Mouse (Mus musculus) heart, embryonic 11.5 days (tissue): Measurements from ENCODE around the gene Sycp2. TPM values are rescaled to one million over a fixed set of nuclear protein-coding genes. Genes with fewer than 3 reads are reported as not detected.

Experiments used
- ATAC-seq: fragments of 200-750 bp; cut with Nextera tagmentation; replicated peaks from 2 replicates; pipeline ENCODE4 v1.8.0; 2017; ENCODE audit warnings: moderate library complexity; ENCODE audit not compliant: insufficient number of reproducible peaks, low FRiP score, low TSS enrichment
- H3K27ac ChIP-seq: fragments of 300-500 bp; sonication (generic); 2 replicates; pipeline ENCODE4 v1.5.1; 2014; ENCODE audit warnings: mild to moderate bottlenecking, low read depth, low read length
- H3K27me3 ChIP-seq: fragments of 300-500 bp; sonication (generic); 2 replicates; pipeline ENCODE4 v1.6.1; 2014; ENCODE audit warnings: mild to moderate bottlenecking, low read length, mixed read lengths; ENCODE audit not compliant: control insufficient read depth, insufficient read depth
- H3K36me3 ChIP-seq: fragments of 300-500 bp; sonication (generic); 2 replicates; pipeline ENCODE4 v1.6.1; 2014; ENCODE audit warnings: mild to moderate bottlenecking, low read length, moderate library complexity, mixed read lengths; ENCODE audit not compliant: control insufficient read depth, insufficient read depth
- H3K4me1 ChIP-seq: fragments of 300-500 bp; sonication (generic); 2 replicates; pipeline ENCODE4 v1.6.1; 2014; ENCODE audit warnings: low read length; ENCODE audit not compliant: control insufficient read depth, insufficient read depth
- H3K4me2 ChIP-seq: fragments of 300-500 bp; sonication (generic); 2 replicates; pipeline ENCODE4 v1.6.1; 2014; ENCODE audit warnings: mild to moderate bottlenecking, moderate library complexity
- H3K4me3 ChIP-seq: fragments of 300-500 bp; sonication (generic); 2 replicates; pipeline ENCODE4 v1.5.1; 2014; ENCODE audit warnings: low read depth, low read length
- H3K9ac ChIP-seq: fragments of 300-500 bp; sonication (generic); 2 replicates; pipeline ENCODE4 v1.6.1; 2014; ENCODE audit warnings: mild to moderate bottlenecking, low read depth, low read length, moderate library complexity
- H3K9me3 ChIP-seq: fragments of 300-500 bp; sonication (generic); replicated peaks from 2 replicates; pipeline ENCODE4 v1.6.1; 2016; ENCODE audit warnings: low read length; ENCODE audit not compliant: control insufficient read depth
- WGBS: fragments of 180-500 bp; shearing (Covaris S2); extraction: QIAGEN DNeasy Blood & Tissue Kit; methylation state at CpG from one replicate; pipeline ENCODE4 v1.1.7; 2014; ENCODE audit not compliant: insufficient replicate concordance; 5-methylcytosine and 5-hydroxymethylcytosine counted together
- polyA plus RNA-seq: library from polyadenylated mRNA; unstranded; fragments of >200 nt; fragmentation: Nextera tagmentation; extraction: Ambion mirVana; gene quantifications from 2 replicates; pipeline ENCODE4 v1.2.1, GENCODE M21; 2014

The Sycp2 gene
- polyA plus RNA-seq, 1 experiment from 2014 or later, result 0.16 TPM

GRCm38 (mm10) chr2:178420576-178420975 lies 13.1 kb upstream of the Sycp2 start:
- Histone ChIP-seq H3K27me3 (no peaks in the 10 kb centered on the region), H3K4me2 (no peak overlapping the region), H3K9me3 (peaks cover 3% of the 10 kb centered on the region), H3K36me3 (peaks cover 17% of the 10 kb centered on the region), H3K27ac (peak overlapping the region; percentile 85), H3K4me3 (no peak overlapping the region), H3K9ac (no peak overlapping the region), H3K4me1 (peaks cover 41% of the 10 kb centered on the region)
- 57% methylated on average over 9 of the region's 9 CpGs for WGBS
- no peak for ATAC-seq

GRCm38 (mm10) chr2:178416970-178417369 lies 9.5 kb upstream of the Sycp2 start:
- H3K4me2 ChIP-seq, result no peak overlapping the region
- H3K36me3 ChIP-seq, result peaks cover 14% of the 10 kb centered on the region
- H3K4me1 ChIP-seq, result peaks cover 53% of the 10 kb centered on the region
- H3K9me3 ChIP-seq, result peaks cover 3% of the 10 kb centered on the region
- no peak overlapping the region for H3K27ac ChIP-seq
- 54% methylated on average over 4 of the region's 4 CpGs for WGBS
- H3K27me3 ChIP-seq, result no peaks in the 10 kb centered on the region
- H3K4me3 ChIP-seq, result no peak overlapping the region
- H3K9ac ChIP-seq, result no peak overlapping the region
- ATAC-seq, result no peak

GRCm38 (mm10) chr2:178416427-178416826 lies 8.9 kb upstream of the Sycp2 start:
- Histone ChIP-seq H3K4me2 (peak overlapping the region; percentile 46), H3K9ac (0 out of 2 replicates have a peak overlapping the region, but pooled peaks have one; percentile 22), H3K36me3 (peaks cover 14% of the 10 kb centered on the region), H3K4me1 (peaks cover 53% of the 10 kb centered on the region), H3K9me3 (peaks cover 3% of the 10 kb centered on the region), H3K27ac (no peak overlapping the region), H3K27me3 (no peaks in the 10 kb centered on the region), H3K4me3 (no peak overlapping the region)
- no peak for ATAC-seq
- 41% methylated on average over 13 of the region's 13 CpGs for WGBS

GRCm38 (mm10) chr2:178415150-178415448 lies 7.6 kb upstream of the Sycp2 start:
- WGBS, result 25% methylated on average over 3 of the region's 3 CpGs
- no peak for ATAC-seq

GRCm38 (mm10) chr2:178414261-178415149 lies 7.0 kb upstream of the Sycp2 start, which contains the start of the genes Ppp1r3d and Fam217b:
TSS of gene Ppp1r3d (minus strand) at chr2:178414472.
TSS of gene Fam217b (plus strand) at chr2:178414524.
- ATAC-seq, result peak; percentile 67
- WGBS, result under 1% methylated on average over 63 of the region's 74 CpGs
- Histone ChIP-seq H3K27me3 (no peaks in the 10 kb centered on the region), H3K4me2 (peak within 1 kb of the TSS; percentile 98), H3K4me1 (peaks cover 46% of the 10 kb centered on the region), H3K27ac (peak within 1 kb of the TSS; percentile 85), H3K9me3 (peaks cover 3% of the 10 kb centered on the region), H3K36me3 (peaks cover 14% of the 10 kb centered on the region), H3K4me3 (peak within 1 kb of the TSS; percentile 63), H3K9ac (peak within 1 kb of the TSS; percentile 88)

More at GRCm38 (mm10) chr2:178415150-178415448, 7.6 kb upstream of the Sycp2 start:
- Histone ChIP-seq H3K4me2 (peak overlapping the region; percentile 98), H3K36me3 (peaks cover 14% of the 10 kb centered on the region), H3K9ac (peak overlapping the region; percentile 88), H3K4me1 (peaks cover 46% of the 10 kb centered on the region), H3K27me3 (no peaks in the 10 kb centered on the region), H3K27ac (0 out of 2 replicates have a peak overlapping the region, but pooled peaks have one; percentile 85), H3K4me3 (peak overlapping the region; percentile 63), H3K9me3 (peaks cover 3% of the 10 kb centered on the region)

GRCm38 (mm10) chr2:178413481-178414260 lies 6.2 kb upstream of the Sycp2 start:
- Histone ChIP-seq H3K9ac (peak overlapping the region; percentile 88), H3K4me3 (peak overlapping the region; percentile 63), H3K9me3 (peaks cover 3% of the 10 kb centered on the region), H3K36me3 (peaks cover 8% of the 10 kb centered on the region), H3K27ac (peak overlapping the region; percentile 85), H3K4me2 (peak overlapping the region; percentile 98), H3K4me1 (peaks cover 46% of the 10 kb centered on the region), H3K27me3 (no peaks in the 10 kb centered on the region)
- 13% methylated on average over 74 of the region's 75 CpGs for WGBS
- peak; percentile 28 for ATAC-seq

GRCm38 (mm10) chr2:178413081-178413480 lies 5.6 kb upstream of the Sycp2 start:
- Histone ChIP-seq H3K4me3 (peak overlapping the region; percentile 63), H3K9ac (peak overlapping the region; percentile 88), H3K9me3 (peaks cover 1% of the 10 kb centered on the region), H3K36me3 (peaks cover 4% of the 10 kb centered on the region), H3K27me3 (no peaks in the 10 kb centered on the region), H3K4me2 (peak overlapping the region; percentile 98), H3K4me1 (peaks cover 46% of the 10 kb centered on the region), H3K27ac (peak overlapping the region; percentile 85)
- peak; percentile 4; the same call in 1 of the 2 replicates for ATAC-seq
- 35% methylated on average over 13 of the region's 13 CpGs for WGBS

GRCm38 (mm10) chr2:178412598-178412997 lies 5.1 kb upstream of the Sycp2 start:
- Histone ChIP-seq H3K9ac (peak overlapping the region; percentile 88; the same call in 1 of the 2 replicates), H3K4me1 (peaks cover 46% of the 10 kb centered on the region), H3K27me3 (no peaks in the 10 kb centered on the region), H3K27ac (peak overlapping the region; percentile 85), H3K4me3 (peak overlapping the region; percentile 63), H3K36me3 (no peaks in the 10 kb centered on the region), H3K9me3 (no peaks in the 10 kb centered on the region), H3K4me2 (peak overlapping the region; percentile 98)
- ATAC-seq, result no peak
- 22% methylated on average over 6 of the region's 6 CpGs for WGBS
